Mouse (Mus musculus): Measurements from ENCODE around the gene Abcc9.
A peak's percentile ranks its signal among the peaks of the same experiment; 100 is the strongest.

Abcc9 gene

GRCm38 (mm10) chr6:142609401-142610373 lies 92.4 kb downstream of the Abcc9 start:
- DNase-seq = no peak

DNA sequence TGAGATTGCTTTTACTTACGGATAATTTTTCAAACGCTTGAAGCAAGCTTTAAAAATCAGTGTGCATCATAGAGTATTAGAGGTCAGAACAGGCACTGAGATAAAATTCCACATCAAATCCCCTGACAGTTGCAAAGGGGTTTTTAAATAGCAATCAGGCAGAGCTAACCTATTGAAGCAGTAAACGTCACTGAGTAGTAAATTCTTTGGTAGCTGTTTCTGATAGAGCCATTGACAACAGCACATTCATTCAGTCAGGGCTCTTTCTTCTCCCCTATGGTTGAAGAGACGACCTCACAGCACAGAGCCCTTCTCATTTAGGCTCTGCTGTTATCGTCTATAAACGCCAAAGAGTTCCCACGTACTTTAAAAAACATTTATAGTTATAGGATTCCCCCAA lies 95.0 kb downstream of the Abcc9 start:
- no peak for DNase-seq

GRCm38 (mm10) chr6:142602772-142603171 lies 99.3 kb downstream of the Abcc9 start:
- no peak for DNase-seq

DNA sequence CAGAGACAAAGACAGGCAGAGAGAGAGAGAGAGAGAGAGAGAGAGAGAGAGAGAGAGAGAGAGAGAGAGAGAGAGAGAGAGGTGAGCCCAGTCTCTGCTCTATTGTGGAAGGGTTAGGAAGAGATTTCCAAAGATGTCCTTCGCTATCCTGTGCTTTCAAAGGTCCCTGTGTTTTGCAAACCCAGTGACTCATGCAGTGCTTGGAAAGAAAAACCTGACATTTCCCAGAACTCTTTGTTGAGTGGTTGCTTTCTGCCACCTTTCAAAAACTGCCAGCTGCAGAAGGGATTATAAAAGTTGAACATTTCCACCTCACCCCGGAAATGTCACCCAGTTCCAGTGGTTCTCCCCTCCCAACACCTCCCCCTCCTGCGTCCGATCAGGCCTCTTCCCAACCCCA lies 123.3 kb downstream of the Abcc9 start:
- DNase-seq = no peak

DNA sequence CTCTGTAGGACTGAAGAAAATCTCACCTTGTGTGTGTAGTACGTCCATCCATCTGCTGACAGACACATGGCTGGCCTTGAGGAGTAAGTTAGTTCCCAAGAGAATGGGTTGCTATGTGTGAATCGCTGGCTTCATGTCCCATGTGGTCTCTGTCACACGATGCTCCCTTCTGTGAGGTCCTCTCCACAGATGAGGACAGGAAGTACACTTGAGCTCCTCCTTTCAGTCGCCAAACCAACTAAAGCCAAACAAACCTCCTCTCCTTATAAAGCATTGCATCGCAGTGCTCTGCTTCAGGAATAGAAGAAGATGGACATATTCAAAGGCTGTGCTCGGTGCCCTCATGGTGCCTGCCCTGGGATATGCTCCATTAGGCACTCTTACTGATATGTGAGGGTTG lies 124.3 kb downstream of the Abcc9 start:
- no peak for DNase-seq

- DNase-seq = no peak
Observed at GRCm38 (mm10) chr6:142572876-142573275, 129.2 kb downstream of the Abcc9 start.

DNA sequence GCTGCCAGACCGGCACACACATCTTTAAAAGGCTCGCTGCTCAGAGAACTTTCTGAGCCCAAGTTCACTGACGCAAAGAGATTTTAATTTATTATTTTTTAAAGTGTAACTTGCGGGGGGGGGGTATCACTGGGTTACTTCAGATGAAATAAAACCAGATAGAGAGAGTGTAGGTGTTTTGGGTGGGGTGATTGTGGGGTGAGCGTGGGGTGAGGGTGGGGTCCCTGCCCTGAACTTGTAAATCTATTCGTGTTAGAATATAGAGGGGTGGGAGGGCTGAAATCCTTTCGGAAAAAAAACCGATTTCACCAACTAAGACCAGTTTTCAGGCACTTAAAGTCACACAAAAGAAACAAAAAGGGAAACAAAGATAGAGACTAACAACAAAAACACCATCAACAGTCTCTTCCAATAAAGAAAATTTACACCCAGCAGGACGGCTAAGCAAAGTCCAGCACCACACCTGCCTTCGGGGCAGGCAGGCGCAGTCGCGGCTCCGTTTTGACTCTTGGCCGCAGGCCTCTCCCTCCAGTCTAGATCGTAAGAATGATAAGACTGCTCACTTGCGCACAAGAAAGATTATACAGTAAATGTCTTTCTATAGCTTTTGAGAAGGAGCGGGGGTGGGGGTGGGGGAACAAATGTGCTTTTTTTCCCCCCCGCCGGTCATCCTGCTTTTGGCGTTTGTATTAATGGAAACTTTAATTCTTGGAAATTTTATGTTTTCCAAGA lies 130.3 kb downstream of the Abcc9 start:
- DNase-seq = peak; percentile 43 to 50

DNA sequence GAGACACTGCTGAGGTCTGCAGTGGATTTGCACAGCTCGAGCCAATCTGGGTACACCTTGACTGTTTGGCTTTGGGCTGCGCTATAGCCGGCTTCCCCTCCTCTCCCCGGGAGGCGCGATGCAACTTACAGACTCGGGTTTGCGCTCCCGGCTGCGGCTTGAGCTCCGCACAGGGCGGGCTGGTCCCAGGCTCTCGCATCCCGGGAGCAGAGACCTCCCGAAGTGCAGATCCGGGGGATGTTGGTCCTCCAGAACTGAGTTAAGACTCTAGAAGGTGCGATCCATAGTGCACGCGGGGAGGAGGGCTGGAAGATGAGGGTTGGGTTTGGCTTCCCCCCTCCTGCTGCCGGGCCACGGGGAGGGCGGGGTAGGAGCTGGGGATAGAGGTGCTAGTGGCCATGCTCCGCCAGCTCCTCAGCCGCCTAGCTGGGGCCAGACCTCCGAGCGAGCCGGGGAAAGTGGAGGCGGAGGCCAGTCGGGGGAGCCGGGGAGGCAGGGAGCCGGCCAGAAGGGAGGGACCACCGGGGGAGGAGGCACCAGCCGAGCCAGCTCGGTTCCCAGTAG lies 131.0 kb downstream of the Abcc9 start, which contains the start of gene Kcnj8:
Gene Kcnj8, minus strand, starts transcription at position 560 of the 564 bp plus-strand sequence.
- DNase-seq = peak; percentile 82 to 87

DNA sequence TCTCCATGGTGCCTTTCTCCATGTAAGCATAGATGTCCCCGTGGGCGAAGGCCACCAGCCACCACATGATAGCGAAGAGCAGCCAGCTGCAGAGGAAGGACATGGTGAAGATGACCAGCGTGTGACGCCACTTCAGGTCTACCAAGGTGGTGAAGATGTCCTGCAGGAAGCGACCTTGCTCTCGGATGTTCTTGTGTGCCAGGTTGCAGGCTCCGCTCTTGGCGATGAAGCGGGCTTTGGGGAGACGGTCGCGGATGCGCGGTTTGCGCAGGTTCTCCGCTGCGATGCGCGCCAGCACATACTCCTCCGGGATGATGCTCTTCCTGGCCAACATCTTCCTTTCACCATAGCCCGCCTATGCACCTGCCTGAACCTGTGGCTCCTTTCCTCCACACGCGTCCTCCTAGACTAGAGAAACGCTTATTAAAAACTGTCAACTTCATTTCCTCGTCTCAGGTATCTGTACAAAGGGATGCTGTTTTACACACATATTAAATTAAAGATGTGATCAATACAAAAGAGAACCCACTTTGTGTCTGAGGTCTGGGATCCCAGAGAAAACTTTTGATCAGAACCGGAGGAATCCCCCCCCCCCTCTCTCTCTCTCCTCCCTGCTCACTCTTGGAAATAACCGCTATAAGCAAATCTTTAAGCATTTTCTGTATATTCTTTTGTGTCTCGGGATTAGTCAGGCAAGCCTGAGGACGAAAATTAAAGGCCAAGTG lies 131.9 kb downstream of the Abcc9 start:
- peak; percentile 31 to 32 for DNase-seq

DNA sequence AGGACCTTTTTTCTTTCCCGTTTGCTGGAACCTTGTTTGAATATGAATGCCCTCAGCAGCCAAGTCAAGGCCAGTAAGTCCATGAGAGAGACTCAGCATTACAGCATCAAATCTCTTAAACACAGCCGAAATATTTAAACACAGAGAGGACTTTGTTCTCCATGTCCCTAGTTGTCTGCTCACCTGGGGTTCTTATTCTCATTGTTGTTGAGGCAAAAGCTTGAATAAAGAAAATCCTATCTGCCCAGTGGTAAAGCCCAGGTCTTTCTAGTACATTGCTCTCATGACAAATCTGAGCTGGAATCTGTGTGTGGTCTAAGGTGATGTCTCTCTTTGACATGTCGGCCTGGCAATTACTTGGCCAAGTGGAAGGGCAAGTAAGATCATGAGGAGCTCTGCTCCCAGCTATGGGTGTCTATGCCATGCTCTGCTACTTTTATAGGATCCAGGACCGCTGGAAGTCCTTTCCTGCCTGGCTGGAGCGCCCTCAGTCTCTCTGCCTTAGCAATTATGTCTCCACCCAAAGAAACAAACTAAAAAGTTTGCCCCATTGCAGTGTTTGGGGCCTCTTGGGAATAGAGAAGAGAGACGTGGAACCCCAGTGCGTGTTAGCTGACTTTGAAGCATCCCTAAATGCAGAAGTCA lies 133.3 kb downstream of the Abcc9 start:
- no peak for DNase-seq

DNA sequence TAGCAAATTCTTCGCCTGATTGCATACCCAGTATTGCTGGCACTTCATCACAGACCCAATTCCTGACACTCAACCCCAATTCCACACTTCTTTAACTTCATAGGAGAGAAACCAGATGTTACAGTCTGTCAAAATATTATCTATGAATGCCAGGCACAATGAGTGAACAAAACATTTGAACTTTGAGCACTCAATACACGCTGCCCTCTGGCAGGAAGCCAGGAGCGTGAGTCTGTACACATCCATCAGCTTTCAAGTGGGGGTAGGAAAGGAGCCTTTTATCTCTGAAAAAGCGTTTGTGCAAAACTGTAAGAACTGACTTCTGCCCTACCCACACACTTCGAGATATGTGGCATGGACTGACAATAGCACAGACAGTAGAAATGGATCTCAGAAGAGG lies 134.7 kb downstream of the Abcc9 start:
- peak; percentile 53 to 68 for DNase-seq

DNA sequence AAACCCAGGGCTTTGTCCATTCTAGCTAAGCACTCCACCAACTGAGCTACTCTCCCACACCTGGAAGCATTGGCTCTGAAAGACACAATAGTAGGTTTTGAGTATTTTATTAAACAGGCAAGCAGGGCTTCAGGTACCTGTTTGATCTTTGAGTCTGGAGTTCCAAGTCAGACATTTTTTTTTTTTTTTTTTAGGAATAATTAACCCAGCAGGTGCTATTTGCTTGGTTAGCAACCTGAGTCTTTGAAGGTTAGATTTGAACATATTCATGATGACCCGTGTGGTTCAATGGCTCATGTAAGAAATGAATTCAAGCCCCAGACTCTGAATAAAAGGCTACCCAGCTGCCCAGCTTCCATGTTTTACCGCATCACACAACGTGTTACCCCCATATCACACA lies 137.4 kb downstream of the Abcc9 start:
- no peak for DNase-seq

DNA sequence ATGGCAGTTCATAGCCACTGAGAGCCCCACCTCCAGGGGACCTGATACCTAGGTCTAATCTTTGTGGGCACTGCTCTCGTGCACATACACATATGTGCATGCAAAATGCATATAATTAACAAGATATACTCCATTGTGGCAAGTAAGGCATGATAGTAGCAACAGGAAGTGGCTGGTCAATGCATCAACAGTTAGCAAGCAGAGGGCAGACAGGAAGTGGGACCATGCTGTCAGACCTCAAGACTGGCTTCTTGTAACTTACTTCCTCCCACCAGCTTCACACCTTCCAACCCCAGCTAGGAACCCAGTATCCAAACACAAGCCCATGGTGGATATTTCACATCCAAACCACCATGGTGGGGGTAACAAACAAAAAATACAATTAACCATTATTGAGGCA lies 141.0 kb downstream of the Abcc9 start:
- DNase-seq = no peak

DNA sequence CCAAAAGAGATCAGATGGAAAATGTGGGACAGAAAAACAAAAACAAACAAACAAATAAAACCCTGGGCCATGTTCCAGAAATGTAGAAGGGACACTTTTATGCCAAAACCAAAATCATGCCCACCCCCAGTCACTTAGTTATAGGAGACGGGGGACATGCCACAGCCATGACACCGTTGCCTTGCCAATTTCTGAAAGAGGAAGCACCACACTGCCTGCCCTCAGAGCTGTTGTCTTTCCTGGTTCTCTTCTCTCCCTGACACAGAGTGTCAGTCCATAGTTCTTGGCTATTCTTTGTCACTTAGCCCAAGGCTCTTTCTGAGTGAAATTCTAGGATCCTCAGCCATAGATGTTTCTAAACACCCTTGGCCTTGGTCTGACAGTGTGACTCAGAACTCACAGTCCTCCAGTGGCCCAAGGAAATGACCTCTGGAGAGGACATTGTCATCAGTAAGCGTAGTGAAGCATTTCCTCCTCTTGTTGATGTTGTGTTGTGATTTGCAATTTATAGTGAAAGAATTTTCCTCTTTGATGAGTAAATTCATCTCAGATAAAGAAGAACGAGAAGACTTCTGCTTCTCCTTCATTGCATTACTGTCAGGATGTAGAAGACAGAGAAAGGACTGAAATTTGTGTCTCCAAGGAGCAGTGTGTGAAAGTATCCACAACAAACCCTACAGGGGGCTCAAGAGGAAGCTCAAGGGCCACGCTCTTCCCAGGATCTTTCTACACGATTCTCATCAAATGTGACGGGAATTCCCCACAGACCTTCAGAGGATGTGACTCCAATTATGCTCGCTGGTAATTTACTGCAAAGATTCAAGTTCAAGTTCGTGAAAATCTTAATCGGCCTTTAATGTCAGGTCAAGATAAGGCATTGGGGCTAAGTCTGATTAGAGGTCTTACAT lies 143.1 kb downstream of the Abcc9 start:
- no peak for DNase-seq

- no peak for DNase-seq
Observed at GRCm38 (mm10) chr6:142558076-142558475, 144.0 kb downstream of the Abcc9 start.

DNA sequence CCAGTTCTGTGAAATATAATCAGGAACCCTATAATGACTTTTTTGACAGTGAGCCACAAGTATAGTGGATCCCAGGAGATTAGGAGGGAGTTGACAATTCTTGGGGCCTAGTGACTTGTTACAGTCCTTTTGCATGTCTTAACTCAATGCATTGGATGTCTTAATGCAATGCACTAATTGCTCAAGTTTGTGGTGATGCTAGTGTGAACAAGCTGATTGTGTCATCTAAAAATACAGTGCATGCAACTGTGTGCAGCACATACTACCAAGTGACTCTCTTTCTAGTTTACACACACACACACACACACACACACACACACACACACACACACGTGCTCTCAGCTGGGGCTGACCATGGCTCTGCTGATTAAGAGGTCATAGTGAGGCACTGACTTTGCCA lies 146.1 kb downstream of the Abcc9 start:
- DNase-seq = no peak

- peak; percentile 73 to 81 for DNase-seq
Observed at GRCm38 (mm10) chr6:142551482-142551881, 150.6 kb downstream of the Abcc9 start.

DNA sequence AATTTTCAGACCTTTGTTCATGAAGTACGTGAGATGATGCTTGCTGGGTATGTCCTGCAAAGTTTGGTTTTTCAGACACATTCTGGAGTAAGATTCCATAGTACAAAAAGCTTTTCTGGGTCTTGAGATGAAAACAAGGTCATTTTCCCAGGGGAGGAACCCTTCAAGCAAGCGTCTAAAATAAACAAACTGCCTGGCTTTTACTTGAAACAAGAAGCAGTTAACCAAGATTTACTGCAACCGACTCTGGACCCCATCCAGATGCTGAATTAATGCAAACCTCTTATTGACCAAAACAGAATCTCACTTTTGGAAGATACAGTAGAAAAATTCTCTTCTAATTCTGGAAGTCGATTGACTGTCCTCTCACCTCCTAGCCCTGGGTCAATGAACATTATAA lies 151.2 kb downstream of the Abcc9 start:
- peak; percentile 58 for DNase-seq

DNA sequence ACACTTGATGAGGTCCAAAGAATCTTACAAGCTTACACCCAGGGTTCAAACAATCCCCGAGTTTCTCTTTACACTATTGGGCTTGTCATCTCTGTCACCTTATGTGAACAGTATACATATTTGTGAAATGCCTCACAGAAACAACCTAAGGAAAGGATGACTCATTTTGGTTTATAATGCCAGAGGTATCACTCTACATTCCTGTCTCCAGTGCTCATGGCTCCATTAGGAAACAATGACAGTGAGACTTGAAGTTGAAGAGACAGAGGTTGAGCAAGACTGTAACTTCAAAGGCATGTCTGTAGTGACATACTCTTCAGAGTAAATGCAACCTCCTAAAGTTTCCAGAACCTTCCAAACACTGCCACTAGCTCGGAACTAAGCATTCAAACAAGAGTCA lies 153.7 kb downstream of the Abcc9 start:
- DNase-seq = no peak

- peak; percentile 34 to 57 for DNase-seq
Observed at GRCm38 (mm10) chr6:142545132-142545531, 157.0 kb downstream of the Abcc9 start.

DNA sequence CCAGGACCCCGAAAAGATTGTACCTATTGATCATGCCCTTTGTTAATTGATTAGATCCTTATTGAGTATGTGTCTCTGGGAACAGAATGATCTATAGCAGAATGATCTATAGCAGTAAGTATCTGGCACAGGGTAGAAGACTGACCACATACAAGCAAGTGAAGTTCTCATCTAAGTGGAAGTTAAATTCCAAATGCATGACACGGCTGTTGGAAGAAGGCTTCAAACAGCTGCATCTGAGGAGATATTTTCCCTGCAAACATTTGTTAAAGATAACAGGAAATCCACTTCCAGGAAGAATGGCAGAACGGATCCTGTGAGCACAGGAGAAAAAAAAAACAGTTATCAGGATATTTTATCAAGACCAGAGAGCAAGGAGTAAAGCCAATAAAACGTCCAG lies 158.5 kb downstream of the Abcc9 start:
- DNase-seq = no peak
